Mouse (Mus musculus) megakaryocyte-erythroid progenitor cell, adult 5 weeks (primary cell): ENCODE data around the gene Ccn2. TPM values are rescaled to one million over a fixed set of nuclear protein-coding genes. Genes with fewer than 3 reads are reported as not detected.

Experiments used
- polyA plus RNA-seq: library from polyadenylated mRNA; stranded (reverse); fragments of >175 nt; gene quantifications from 2 replicates; pipeline ENCODE4 v1.2.3, GENCODE M21; 2012

Gene Ccn2
- 0.02 and 0.41 TPM in 2 replicates for polyA plus RNA-seq

DNA sequence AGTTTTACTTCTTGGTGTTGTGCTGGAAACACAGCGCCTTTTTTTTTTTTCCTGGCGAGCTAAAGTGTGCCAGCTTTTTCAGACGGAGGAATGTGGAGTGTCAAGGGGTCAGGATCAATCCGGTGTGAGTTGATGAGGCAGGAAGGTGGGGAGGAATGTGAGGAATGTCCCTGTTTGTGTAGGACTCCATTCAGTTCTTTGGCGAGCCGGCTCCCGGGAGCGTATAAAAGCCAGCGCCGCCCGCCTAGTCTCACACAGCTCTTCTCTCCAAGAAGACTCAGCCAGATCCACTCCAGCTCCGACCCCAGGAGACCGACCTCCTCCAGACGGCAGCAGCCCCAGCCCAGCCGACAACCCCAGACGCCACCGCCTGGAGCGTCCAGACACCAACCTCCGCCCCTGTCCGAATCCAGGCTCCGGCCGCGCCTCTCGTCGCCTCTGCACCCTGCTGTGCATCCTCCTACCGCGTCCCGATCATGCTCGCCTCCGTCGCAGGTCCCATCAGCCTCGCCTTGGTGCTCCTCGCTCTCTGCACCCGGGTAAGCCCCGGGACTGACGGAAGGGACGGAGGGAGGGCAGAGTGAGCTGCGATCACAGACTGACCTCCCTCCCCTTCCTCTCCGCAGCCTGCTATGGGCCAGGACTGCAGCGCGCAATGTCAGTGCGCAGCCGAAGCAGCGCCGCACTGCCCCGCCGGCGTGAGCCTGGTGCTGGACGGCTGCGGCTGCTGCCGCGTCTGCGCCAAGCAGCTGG is at the start of gene Ccn2:
Gene Ccn2, plus strand, starts transcription at position 193 of the 753 bp plus-strand sequence.

Other genes with a start within 250 kb of the Ccn2 start
- 1.2 and 1.3 TPM in 2 replicates for gene Enpp1, start 116.7 kb downstream of the Ccn2 start, polyA plus RNA-seq
- 0.04 TPM in 1 of 2 replicates, not detected in the other for gene Enpp3, start 247.4 kb downstream of the Ccn2 start, polyA plus RNA-seq